Mouse (Mus musculus) small intestine, adult 2 months (tissue): Measurements from ENCODE around the gene Pitpnb.

Experiments used
- CTCF ChIP-seq: fragments of 200-500 bp; IDR thresholded peaks from 2 replicates; pipeline ENCODE4 v1.5.1; 2012; ENCODE audit warnings: low read depth, mild to moderate bottlenecking, control low read depth, inconsistent platforms, low read length, moderate library complexity, mixed read lengths; ENCODE audit not compliant: insufficient replicate concordance, insufficient read length; ENCODE audit errors: extremely low read depth
- POLR2A ChIP-seq: fragments of 200-500 bp; IDR thresholded peaks from 2 replicates; pipeline ENCODE4 v1.6.1; 2012; ENCODE audit warnings: low read depth, mild to moderate bottlenecking, control low read depth, inconsistent platforms, low read length, moderate library complexity

DNA sequence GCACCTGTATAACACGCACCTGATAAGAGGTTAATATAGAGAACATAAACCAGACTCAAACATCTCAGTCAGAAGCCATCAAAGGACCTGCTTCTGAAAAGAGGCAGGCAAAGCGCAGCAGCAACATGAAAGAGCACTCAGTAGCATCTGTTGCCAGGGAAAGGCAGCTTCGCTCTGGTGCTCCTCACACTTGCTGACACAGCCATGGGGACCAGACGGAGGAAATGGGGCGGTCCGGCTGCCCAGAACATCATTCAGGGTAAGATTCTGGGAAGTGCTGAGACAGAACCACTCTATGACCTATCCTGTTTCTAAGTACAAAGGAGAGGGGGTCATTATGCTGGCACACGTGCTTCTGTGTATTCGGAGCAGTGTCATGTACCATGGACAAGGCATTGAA is 29.8 kb upstream of the Pitpnb start:
- TF ChIP-seq CTCF (no peak), POLR2A (no peak)
